Mouse (Mus musculus) neural tube, embryonic 15.5 days (tissue): ENCODE measurements around the gene Inpp4a. TPM values are rescaled to one million over a fixed set of nuclear protein-coding genes. Genes with fewer than 3 reads are reported as not detected.

Source experiments
- ATAC-seq: fragments of 200-750 bp; cut with Nextera tagmentation; 2 replicates; pipeline ENCODE4 v1.8.0; 2017; ENCODE audit warnings: mild to moderate bottlenecking, moderate TSS enrichment, moderate library complexity; ENCODE audit not compliant: low FRiP score
- H3K27ac ChIP-seq: fragments of 300-500 bp; sonication (generic); replicated peaks from 2 replicates; pipeline ENCODE4 v1.5.1; 2015; ENCODE audit warnings: mild to moderate bottlenecking, inconsistent platforms
- H3K27me3 ChIP-seq: fragments of 300-500 bp; sonication (generic); replicated peaks from 2 replicates; pipeline ENCODE4 v1.6.1; 2015; ENCODE audit warnings: inconsistent platforms
- H3K36me3 ChIP-seq: fragments of 300-500 bp; sonication (generic); 2 replicates; pipeline ENCODE4 v1.6.1; 2015; ENCODE audit warnings: inconsistent platforms
- H3K4me1 ChIP-seq: fragments of 300-500 bp; sonication (generic); 2 replicates; pipeline ENCODE4 v1.6.1; 2015; ENCODE audit warnings: inconsistent platforms
- H3K4me2 ChIP-seq: fragments of 300-500 bp; sonication (generic); 2 replicates; pipeline ENCODE4 v1.6.1; 2015; ENCODE audit warnings: inconsistent platforms, mild to moderate bottlenecking, moderate library complexity
- H3K4me3 ChIP-seq: fragments of 300-500 bp; sonication (generic); replicated peaks from 2 replicates; pipeline ENCODE4 v1.5.1; 2015; ENCODE audit warnings: mild to moderate bottlenecking, inconsistent platforms
- H3K9ac ChIP-seq: fragments of 300-500 bp; sonication (generic); replicated peaks from 2 replicates; pipeline ENCODE4 v1.6.1; 2015; ENCODE audit warnings: mild to moderate bottlenecking, inconsistent platforms
- H3K9me3 ChIP-seq: fragments of 300-500 bp; sonication (generic); replicated peaks from 2 replicates; pipeline ENCODE4 v1.6.1; 2016; ENCODE audit warnings: inconsistent platforms
- WGBS: fragments of 180-500 bp; shearing (Covaris S2); methylation state at CpG from one replicate; pipeline ENCODE4 v1.1.7; 2015; ENCODE audit warnings: mixed read lengths; 5-methylcytosine and 5-hydroxymethylcytosine counted together
- polyA plus RNA-seq: library from polyadenylated mRNA; unstranded; fragments of >200 nt; fragmentation: Nextera tagmentation; extraction: Ambion mirVana; gene quantifications from 2 replicates; pipeline ENCODE4 v1.2.1, GENCODE M21; 2015

Gene Inpp4a
- polyA plus RNA-seq, 1 experiment from 2014 or later, result 67.4 TPM

- WGBS, result 74% methylated on average over 2 of the region's 2 CpGs
- Histone ChIP-seq H3K4me1 (peaks cover 40% of the 10 kb centered on the region), H3K4me3 (peak overlapping the region; percentile 98), H3K9ac (peak overlapping the region; percentile 93), H3K36me3 (peaks cover 49% of the 10 kb centered on the region), H3K9me3 (no peaks in the 10 kb centered on the region), H3K4me2 (peak overlapping the region; percentile 94), H3K27me3 (no peaks in the 10 kb centered on the region), H3K27ac (peak overlapping the region; percentile 76; the same call in 1 of the 2 replicates)
- no peak for ATAC-seq
Observed at GRCm38 (mm10) chr1:37428911-37429310, 129.2 kb downstream of the Inpp4a start.

- peaks cover 46% of the 10 kb centered on the region for H3K36me3 ChIP-seq
- no peaks in the 10 kb centered on the region for H3K27me3 ChIP-seq
- no peaks in the 10 kb centered on the region for H3K9me3 ChIP-seq
- peak within 1 kb of the TSS; percentile 94 for H3K4me2 ChIP-seq
- 3% methylated on average over 57 of the region's 57 CpGs for WGBS
- ATAC-seq, result peak; percentile 99
- peak within 1 kb of the TSS; percentile 98 for H3K4me3 ChIP-seq
- H3K27ac ChIP-seq, result peak within 1 kb of the TSS; percentile 86
- H3K4me1 ChIP-seq, result peaks cover 40% of the 10 kb centered on the region
- H3K9ac ChIP-seq, result peak within 1 kb of the TSS; percentile 93
Observed at GRCm38 (mm10) chr1:37429366-37430296, 130.0 kb downstream of the Inpp4a start, which contains the start of the genes Coa5 and Unc50. Coa5 (minus strand) TSS chr1:37430103. Unc50 (plus strand) TSS chr1:37430139.

- H3K27me3 ChIP-seq, result no peaks in the 10 kb centered on the region
- H3K4me1 ChIP-seq, result peaks cover 40% of the 10 kb centered on the region
- peak overlapping the region; percentile 94 for H3K4me2 ChIP-seq
- H3K9ac ChIP-seq, result peak overlapping the region; percentile 93
- peak overlapping the region; percentile 98 for H3K4me3 ChIP-seq
- 2% methylated on average over 40 of the region's 40 CpGs for WGBS
- no peaks in the 10 kb centered on the region for H3K9me3 ChIP-seq
- H3K36me3 ChIP-seq, result peaks cover 47% of the 10 kb centered on the region
- peak overlapping the region; percentile 86 for H3K27ac ChIP-seq
- peak; percentile 8; the same call in 1 of the 2 replicates for ATAC-seq
Observed at GRCm38 (mm10) chr1:37430297-37430840, 130.7 kb downstream of the Inpp4a start.

DNA sequence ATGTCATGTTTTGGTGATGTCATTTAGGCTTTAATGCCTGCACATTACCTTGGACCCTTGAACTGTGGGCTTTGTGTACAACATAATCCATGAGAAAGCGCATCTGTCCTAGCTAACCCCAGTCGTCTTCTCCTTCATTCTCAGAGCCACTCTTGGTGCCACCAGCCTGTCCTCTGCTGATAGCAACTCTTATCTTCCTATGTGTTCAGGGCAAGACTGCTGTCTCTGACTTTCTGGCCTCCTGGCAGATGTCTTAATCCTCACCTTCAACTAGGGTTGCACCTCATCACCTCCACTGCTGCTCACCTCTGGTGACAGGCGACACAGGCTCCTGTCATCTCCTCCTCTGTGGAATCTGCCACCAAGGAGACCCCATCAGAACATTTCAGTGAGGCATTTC, 136.8 kb downstream of the Inpp4a start:
- no peaks in the 10 kb centered on the region for H3K27me3 ChIP-seq
- no peaks in the 10 kb centered on the region for H3K9me3 ChIP-seq
- H3K4me1 ChIP-seq, result peaks cover 20% of the 10 kb centered on the region
- ATAC-seq, result no peak
- H3K4me2 ChIP-seq, result no peak overlapping the region
- H3K36me3 ChIP-seq, result peaks cover 73% of the 10 kb centered on the region
- no peak overlapping the region for H3K4me3 ChIP-seq
- H3K9ac ChIP-seq, result no peak overlapping the region
- 92% methylated on average over 3 of the region's 3 CpGs for WGBS
- H3K27ac ChIP-seq, result no peak overlapping the region

GRCm38 (mm10) chr1:37442848-37443835, 143.5 kb downstream of the Inpp4a start:
- Histone ChIP-seq H3K4me1 (no peaks in the 10 kb centered on the region), H3K4me2 (no peak overlapping the region), H3K27ac (no peak overlapping the region), H3K9me3 (no peaks in the 10 kb centered on the region), H3K36me3 (peaks cover 59% of the 10 kb centered on the region), H3K27me3 (no peaks in the 10 kb centered on the region), H3K9ac (no peak overlapping the region), H3K4me3 (no peak overlapping the region)
- ATAC-seq, result no peak
- 92% methylated on average over 16 of the region's 16 CpGs for WGBS

DNA sequence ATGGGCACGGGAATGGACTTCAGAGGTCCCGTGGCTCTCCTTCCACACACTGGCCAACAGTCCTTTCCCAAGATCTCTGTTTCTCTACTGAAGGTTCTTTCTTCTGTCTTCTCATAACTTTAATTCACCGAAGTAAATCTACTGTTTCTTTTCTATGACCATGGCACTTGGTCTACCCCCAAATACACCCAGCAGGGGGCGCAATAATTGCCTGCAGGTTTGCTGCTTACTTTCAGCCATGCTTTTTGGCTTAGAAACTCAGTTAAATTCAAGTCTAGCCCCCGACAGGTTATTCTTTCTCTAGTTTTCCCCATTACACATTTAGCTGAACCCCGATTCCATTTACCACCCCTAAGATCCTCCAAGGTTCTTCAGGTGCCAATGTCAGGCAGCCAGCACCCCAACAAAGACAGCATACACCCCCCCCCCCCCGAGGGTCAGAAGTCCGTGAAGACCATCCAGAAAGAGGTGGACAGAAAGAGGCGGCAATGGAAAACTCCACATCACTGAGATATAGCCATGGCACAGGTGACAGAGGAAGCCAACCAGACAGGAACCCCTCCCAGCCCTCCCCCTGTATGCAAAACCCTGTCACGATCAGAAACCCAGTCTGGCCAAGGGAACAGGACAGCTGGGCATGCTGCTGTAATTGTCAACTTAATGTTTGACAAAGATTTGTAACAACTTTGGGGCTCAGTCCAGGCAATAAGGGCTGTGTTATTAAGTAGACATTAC, 148.9 kb downstream of the Inpp4a start:
- no peak overlapping the region for H3K27ac ChIP-seq
- no peak overlapping the region for H3K4me3 ChIP-seq
- no peak for ATAC-seq
- no peaks in the 10 kb centered on the region for H3K9me3 ChIP-seq
- H3K27me3 ChIP-seq, result no peaks in the 10 kb centered on the region
- H3K36me3 ChIP-seq, result peaks cover 37% of the 10 kb centered on the region
- H3K9ac ChIP-seq, result no peak overlapping the region
- no peaks in the 10 kb centered on the region for H3K4me1 ChIP-seq
- no peak overlapping the region for H3K4me2 ChIP-seq
- WGBS, result 80% methylated on average over 10 of the region's 10 CpGs

DNA sequence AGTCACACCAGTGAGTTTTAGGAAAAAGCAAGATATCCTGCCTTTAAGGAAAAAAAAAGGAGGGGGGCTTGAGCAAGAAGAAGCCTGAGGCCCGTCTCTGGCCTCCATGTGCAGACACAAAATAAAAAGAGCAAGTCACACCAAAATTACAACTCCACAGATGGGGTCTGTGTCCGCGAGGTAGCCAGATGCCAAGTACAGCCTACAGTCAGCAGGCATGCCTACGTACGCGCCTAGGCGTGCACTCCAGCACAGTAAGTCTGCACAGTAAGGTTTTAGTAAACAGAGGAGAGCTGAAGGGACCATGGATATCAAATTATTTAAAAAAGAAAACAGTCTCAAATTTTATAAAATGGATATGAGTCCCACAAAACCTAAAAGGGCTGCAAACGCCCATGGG, 151.6 kb downstream of the Inpp4a start:
- 92% methylated on average over 8 of the region's 8 CpGs for WGBS
- H3K9me3 ChIP-seq, result no peaks in the 10 kb centered on the region
- H3K27me3 ChIP-seq, result no peaks in the 10 kb centered on the region
- no peaks in the 10 kb centered on the region for H3K4me1 ChIP-seq
- no peak for ATAC-seq
- H3K4me3 ChIP-seq, result no peak overlapping the region
- no peak overlapping the region for H3K27ac ChIP-seq
- no peak overlapping the region for H3K9ac ChIP-seq
- no peak overlapping the region for H3K4me2 ChIP-seq
- peaks cover 27% of the 10 kb centered on the region for H3K36me3 ChIP-seq

GRCm38 (mm10) chr1:37457546-37457945, 157.9 kb downstream of the Inpp4a start:
- WGBS, result 93% methylated on average over 7 of the region's 7 CpGs
- Histone ChIP-seq H3K9me3 (no peaks in the 10 kb centered on the region), H3K27me3 (no peaks in the 10 kb centered on the region), H3K9ac (no peak overlapping the region), H3K4me1 (no peaks in the 10 kb centered on the region), H3K27ac (no peak overlapping the region), H3K4me3 (no peak overlapping the region), H3K36me3 (peaks cover 2% of the 10 kb centered on the region), H3K4me2 (no peak overlapping the region)
- no peak for ATAC-seq
